Mouse (Mus musculus) CD8-positive naive resting alpha-beta T cell, adult 2 months (primary cell): ENCODE data around the gene Heg1.

Experiments
- DNase-seq, 2 experiments: peaks; one replicate each; pipeline ENCODE4 v3.0.0; 2022; ENCODE audit warnings: low read depth in 2 of 2, low spot score in 2 of 2

Gene Heg1

DNA sequence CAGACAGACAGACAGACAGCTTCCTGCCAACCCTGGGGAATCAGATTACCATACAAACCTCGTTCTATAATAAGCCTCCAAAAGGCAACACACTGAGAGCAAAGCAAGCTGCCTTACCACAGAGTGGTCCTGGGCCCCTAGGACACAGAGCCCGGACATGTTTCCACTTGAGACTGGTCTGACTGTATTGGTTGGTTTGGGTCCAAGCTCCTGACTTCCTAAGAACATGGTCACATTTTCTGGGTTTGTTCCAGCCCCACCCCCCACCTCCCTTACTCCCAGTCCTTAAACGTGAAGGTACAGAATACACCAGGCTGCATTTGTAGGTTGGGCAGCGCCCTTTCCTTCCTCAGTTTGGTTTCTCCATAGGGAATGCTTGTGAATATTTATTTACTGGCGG lies 57.6 kb downstream of the Heg1 start:
- DNase-seq, result no peak

DNA sequence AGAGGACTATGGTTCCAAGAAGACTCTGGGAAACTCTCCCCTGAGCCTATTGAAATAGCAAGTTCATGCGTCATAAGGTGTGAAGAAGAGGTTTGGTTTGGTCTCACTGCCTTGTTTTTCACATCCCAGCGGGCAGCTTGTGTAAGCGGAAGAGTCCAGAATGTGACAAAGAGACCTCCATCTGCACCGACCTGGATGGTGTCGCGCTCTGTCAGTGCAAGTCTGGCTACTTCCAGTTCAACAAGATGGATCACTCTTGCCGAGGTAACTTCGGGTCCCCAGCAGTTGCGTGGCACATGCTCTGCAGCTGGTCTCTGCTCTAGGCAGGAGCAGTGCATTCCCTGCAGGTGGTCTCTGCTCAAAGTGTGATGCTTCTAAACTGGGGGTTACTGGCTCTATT lies 58.1 kb downstream of the Heg1 start:
- DNase-seq, result no peak

DNA sequence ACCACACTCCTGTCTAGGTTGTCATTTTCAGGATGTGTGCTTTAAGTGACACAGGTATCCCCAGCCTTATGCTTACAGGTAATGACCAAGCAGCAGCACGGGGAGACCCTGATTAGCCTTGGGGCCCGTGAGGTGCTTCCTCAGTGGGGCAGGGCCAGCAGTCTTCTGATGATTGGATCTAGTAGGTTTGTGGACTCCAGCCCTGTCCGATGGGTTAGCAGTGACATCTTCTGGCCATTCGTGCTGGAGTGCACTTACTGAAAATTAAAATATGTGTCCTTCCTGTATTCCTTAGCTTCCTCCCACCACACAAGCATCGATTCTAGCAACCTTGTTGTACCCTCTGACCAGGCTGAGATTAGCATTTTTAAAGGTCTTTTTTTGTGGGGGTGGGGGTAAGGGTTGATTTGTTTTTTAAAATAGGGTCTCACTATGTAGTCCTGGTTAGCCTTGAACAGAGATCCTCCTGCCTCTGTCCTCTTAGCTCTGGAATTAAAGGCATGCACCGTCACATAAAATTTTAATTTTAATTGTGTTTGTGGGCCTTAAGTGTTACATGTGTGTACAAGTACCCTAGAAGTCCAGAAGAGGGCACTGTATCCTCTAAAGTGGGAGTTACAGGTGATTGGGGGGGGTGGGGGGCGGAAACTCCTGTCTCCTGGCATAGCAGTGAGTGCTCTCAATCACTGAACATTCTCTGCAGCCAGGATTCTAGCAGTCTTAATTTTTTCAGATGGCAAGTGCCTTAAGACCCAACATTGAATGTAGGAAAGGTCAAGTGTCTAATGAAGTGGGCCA lies 60.7 kb downstream of the Heg1 start:
- DNase-seq, result no peak

DNA sequence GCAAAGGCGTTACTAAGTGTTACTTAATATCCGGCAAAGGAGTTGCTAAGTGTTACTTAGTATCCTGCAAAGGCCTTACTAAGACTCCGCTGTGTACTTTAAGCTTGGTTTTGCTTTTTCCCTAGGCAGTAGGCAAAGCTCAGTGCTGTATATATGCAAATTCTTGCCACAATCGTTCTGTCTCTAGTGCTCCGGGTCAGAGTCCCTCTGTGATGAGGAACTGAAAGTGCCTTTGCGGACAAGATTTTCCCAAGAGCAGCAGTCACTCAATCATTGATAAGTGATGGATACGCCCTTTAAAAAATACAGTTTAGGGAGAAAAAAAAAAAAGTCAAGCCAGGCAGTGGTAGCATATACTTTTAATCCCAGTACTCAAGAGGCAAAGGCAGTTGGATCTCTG lies 61.3 kb downstream of the Heg1 start:
- DNase-seq, result no peak

DNA sequence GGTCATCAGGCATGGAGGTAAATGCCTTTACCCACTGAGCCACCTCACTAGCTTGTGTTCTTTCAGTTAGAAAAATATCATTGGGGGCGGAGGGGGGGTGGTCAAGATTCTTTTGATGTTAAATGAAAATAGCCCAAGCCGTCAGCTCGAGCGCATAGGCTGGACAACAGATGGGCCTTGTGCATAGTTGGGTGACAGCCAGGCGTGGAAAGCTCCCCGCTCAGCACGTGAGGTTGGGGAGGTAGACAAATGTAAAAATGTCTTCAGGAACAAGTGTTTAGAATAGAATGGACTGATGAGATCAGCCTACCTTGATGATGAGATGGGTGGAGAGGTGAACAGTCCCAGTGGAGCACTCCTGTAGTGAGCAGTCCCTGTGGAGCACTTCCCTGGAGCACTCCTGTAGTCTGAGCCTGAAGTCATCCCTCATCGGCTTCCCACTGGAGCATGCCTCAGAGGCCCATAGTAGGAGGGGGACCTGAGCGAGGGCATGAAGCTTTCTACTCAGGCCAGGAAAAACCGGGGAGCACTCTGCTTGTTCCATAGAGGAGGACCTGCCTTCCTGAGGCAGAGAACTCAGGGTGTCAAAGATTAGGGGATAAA lies 62.0 kb downstream of the Heg1 start:
- DNase-seq, result no peak

DNA sequence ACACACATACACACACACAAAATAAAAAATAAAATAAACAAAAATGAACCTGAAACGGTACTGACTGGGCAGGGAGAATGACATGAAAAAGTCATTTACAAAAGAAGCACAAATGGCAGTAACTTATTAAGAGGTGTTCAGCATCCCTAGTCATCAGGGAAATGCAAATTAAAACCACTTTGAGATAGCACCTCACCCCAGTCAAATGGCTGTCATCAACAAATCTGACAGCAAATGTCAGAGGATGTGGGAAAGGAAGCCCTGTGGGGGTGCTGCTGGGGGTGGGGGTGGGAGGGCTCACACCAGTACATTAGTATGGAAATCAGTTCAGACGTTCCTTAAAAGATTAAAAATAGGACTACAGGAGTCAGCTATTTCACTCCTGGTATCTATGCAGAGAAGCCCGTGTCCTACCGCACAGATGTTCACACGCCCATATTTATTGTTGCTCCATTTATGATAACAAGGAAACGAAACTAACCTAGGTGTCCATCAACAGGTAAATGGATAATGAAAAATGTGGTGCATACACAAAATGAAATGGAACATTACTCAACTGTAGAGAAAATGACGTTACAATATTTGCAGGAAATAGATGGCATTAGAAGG lies 63.3 kb downstream of the Heg1 start:
- no peak for DNase-seq

DNA sequence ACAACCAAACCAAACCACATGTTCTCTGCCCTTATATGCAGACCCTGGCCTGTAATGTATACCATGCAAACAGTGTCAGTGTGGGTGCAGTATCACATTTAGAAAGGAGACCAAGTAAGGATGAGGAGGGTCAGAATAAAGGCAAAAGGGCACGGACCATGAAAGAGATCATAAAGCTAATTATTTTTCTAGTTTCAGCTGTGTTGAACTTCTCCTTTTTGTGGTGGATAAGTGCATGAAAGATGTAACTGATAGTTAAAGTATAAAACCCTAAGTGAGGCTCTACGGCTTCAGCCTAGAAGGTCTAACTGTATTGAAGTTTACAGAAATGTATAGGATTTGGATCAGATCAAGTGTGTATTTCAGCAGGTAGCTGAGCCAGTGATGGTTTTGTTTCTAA lies 63.8 kb downstream of the Heg1 start:
- DNase-seq, result no peak

DNA sequence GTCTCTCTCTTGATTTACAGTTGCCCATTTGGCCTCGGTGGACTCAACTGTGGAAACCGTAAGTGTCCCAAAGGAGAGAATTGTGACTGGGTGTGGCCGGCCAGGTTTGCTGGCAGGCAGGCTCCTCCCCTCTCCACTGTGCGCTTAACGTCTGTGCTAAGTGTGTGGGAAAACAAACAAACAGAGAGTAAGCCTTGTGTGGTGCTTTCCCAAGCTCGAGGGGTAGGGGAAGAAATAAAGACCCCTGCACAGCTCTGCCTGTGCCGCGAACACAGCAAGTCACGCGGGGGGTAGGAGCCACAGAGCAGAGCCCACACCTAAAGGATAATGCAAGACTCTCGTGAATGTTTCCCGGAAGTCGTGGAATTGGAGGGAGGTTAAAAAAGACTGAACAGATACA lies 67.0 kb downstream of the Heg1 start:
- peak in 1 of 2 experiments; percentile 8 for DNase-seq

DNA sequence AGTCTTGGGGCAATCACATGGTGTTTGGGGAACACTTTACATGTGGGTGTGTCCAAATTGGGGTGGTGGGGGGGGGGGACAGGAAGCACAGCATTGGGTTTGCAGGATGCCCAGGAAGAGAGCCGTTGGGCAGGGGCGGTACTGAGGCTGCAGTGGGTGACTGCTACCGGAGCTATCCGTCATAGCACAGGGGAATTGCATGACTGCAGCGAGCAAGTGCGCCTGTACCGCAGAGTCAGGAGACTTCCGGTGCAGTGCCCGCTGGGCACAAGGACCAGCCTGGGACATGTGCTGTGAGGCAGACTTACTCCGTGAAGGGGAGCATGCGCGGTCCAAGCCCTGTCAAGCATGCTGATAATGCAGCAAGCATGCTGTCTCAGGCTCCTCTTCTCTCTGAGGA lies 67.4 kb downstream of the Heg1 start:
- peak; percentile 56 to 59 for DNase-seq

DNA sequence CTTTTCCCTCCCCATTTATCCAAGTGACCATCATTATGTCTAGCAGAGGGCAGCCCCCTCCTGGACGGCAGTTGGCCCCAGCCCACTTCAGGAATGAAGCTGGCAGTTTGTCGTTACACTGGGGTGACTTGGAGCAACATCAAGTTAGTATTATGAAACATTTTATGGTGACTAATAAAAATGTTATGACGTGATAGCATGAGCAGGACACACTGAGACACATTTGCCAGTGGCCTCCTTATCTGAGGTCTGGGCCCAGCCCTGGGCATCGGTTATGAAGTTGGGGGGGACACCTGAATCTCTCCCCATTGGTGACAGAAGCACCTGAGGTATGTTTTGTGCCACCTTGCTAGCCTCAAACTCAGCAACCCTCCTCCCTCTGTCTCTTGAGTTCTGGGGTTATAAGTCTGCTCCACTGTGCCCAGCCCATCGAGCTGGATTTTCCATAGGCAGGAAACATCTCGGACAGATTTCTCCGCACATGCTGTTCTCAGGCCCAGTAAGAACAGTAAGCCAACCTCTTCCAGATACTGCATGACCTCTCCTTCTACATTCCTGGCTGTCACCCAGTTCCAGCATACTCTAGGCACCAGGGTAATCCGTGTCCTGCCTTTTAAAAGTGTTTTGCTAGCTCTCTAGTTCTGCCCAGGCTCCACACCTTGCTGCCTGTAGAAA lies 68.9 kb downstream of the Heg1 start:
- DNase-seq, result no peak

DNA sequence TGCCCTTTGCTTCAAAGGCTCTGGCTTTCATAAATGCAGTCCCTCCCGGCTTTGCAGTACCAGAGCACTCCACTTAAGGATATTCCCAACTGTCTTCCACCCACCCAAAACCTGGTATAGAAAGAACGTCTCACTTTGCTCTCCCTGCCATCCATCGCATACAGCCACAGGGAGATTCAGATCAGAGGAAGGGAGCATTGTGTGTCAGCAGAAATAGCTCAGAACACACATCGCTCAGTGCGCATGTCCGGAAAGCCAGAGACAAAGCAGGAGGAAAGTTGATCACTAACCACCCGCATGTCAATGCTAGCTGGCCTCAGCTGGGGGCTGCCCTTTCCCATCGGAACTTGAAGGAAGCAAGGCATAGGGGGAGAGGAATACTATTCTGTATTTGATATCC lies 71.1 kb downstream of the Heg1 start:
- DNase-seq, result no peak

DNA sequence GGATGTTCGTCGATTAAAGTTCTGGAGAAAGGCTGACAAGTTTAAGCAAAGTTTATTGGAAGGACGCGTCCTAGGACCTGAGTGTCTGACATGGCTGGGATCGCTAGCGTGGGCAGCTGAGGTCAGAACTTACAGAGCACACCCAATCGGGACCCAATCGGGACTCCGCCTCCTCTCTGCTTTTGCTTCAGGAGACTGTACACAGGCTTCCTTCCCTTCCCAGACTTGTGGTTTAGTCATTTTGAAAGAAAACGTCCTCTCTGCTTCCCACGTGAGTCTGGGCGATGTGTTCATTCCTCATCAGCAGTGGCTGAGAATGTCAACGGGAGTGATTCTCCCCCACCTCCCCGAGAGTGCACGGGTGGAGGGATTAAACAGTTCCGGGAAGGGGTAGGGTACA lies 71.8 kb downstream of the Heg1 start:
- DNase-seq, result no peak

DNA sequence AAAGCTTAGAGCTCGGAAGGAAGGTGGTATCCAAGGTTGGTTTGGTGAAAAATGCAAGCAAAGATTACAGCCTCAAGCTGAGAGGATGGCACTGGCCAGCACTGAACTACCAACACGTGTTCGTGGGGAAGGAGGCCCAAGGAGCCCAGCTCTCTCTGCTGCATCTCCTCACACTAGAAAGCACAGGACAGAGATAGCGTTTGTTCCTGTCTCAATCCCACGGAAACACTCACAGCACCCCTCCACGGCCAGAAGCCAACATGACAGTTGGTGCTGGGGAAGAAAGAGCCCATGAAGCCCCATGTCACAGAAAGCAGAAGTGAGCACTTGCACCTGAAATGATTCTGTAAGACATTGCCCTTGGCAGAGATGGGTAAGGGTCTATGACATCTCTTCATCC lies 72.2 kb downstream of the Heg1 start:
- DNase-seq, result no peak

DNA sequence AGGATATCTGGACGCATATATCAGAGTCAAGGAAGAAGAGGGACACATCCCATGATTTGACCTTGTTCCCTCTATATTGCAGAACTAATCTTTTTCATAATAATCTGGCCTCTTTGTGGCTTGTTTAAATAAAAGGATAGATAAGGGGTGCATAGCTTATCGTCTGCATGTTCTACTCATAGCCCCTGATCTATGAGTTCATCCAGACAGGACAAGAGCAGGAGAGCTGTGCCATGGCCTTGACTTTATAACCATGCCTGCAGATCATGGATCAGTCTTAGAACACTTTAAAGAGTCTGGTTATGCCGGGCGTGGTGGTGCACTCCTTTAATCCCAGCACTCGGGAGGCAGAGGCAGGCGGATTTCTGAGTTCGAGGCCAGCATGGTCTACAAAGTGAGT lies 75.0 kb downstream of the Heg1 start:
- DNase-seq, result no peak

DNA sequence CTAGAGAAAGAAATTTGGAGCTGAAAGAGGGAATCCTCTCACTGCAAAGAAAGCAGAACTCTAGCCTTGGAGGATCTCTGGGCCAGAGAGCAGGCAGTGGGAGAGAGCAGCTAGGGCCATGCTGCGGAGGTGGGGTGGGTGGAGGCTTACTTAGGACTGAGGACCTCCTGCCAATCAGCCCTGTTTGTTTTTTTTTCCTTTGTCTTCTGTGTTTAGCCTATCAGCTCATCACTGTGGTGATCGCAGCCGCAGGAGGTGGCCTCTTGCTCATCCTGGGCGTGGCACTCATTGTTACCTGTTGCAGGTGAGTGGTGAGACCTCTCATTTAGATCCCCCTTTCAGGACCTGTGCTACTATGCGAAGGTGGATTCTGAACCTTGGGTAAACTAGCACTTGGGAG lies 76.4 kb downstream of the Heg1 start:
- DNase-seq, result no peak

DNA sequence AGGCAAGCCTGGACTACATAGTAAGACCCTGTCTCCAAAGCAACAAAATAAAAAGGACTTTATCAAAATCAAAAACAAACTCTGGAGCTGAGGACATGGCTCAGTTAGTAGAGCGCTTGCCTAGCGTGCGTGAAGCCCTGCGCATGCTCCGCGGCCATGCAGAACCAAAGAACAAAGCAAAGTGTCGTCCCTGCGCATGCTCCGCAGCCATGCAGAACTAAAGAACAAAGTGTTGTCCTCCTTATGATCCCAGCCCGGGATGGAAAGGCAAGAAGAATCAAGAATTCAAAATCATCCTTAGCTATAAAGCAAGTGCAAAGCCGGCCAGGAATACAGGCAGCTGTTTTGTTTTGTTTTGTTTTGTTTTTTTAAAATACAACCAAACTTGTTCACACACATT lies 76.8 kb downstream of the Heg1 start:
- no peak for DNase-seq

DNA sequence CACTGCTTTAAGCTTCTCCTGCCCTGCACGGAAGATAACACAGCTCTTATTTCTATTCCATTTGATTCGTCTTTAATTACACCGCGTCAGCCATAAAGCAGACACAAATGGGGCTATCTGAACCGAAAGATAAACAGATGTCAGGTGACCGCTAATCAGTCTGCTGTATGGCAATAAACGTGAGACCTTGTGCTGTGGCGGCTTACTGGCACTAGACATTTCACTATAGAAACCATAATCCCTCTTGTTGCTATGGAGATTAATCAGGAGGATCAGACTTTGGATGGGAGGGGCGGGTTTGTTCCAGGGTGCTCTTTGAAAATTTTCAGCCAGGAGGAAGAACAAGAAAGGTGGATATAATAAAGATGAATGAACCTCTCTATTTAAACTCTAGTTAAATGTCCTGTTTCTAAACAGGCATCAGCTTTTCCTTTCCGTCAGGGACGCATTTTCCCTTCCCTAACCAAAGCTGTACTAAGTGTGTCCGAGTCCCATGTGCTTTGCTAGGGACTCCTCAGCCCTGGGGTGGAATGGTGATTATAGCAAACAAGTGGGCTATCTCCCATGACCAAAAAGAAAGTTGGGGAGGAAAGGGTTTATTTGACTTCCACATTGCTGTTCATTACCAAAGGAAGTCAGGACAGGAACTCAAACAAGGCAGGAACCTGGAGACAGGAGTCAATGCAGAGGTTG lies 80.5 kb downstream of the Heg1 start:
- no peak for DNase-seq

DNA sequence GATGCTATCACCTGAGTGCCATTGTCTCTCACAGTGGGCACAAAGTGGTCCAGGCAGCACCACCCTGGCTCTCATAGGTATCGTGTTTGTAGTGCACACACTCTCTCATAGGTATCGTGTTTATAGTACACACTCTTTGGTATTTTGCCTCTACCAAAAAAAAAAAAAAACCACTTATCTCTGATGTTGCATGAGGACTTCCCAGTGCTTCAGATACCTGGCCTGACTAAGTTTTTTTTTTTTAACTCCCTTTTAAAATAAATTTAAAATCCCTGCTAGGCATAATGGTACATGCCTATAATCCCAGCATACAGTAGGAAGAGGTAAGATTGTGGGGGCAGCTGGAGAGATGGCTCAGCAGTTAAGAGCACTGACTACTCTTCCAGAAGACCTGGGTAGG lies 81.3 kb downstream of the Heg1 start:
- no peak for DNase-seq

DNA sequence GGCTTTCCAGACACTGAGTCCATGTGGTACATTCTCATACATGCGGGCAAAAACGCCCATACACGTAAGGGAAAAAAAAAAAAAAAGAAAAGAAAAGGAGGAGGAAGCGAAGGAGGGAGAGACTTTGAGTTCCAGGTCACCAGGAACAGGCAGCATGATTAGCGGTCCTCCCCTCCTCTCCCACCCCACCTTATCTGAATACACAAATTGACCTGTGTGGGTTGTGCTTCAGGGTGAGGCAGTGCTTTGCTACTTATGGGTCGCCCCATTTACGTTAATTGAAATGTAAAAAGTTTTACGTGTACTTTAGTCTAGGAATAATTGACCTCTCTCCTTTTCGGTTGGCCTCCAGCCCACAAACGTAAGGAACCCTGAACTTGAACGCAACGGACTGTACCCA lies 82.1 kb downstream of the Heg1 start:
- no peak for DNase-seq

DNA sequence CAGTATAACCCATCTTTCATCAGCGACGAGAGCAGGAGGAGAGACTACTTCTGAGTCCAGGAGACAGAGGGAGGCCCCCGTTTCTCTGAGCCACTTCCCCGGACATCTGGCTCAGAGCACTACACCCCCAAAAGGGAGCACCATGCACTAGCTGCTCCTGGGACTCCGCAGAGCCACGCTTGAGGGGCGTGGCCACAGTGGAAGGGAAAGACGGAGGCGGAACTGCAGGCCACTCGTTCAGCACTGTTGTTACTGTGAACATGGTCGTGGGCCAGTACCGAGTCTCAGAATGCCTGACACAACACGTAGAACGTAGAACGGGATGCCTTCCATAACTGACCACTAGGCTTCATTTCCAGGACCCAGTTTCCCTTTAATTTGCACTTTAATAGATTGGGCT lies 82.6 kb downstream of the Heg1 start:
- DNase-seq, result no peak

DNA sequence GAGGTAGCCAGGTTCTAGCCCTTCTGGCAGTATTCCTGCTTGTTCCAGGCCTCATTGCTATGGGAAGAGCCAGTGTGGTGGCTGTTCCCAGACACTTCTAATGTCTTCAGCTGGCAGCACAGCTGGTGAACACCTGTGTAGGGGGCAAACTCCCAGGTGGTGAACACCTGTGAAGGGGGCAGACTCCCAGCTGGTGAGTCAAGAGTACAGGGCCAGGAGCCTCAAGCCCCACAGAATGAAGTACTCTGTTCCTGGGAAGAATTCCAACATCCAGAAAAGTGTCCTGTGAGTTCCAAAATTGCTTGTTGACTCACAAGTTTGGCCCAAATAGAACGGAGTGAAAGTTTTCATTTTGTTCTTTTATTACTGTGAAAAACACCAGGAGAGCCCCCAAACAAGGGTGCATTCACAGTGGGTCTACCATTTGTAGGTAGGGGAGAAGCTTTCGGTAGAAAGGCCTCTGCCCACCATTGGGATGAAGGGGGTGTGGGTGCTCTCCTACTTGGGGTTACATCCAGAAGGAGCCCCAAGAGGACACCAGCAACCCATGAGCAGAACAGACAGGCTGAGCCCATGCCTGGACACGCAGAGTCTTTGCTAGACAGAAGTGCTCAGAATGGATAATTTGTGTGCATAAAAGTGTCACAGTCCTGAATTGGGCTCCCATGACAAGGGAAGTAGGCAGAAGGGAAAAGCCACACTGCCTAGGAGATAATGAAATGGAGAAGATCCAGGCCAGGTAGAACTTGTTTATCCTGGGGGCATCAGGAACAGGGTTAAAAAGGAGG lies 84.5 kb downstream of the Heg1 start:
- no peak for DNase-seq
